Mouse (Mus musculus) cerebellum, adult 2 months (tissue): ENCODE data around the gene Banp.

ENCODE experiments used
- CTCF ChIP-seq: fragments of 200-500 bp; IDR thresholded peaks from 2 replicates; pipeline ENCODE4 v1.5.1; 2011; ENCODE audit warnings: low read depth, mild to moderate bottlenecking, control low read depth, low read length, moderate library complexity, borderline replicate concordance; ENCODE audit not compliant: insufficient read depth
- POLR2A ChIP-seq: fragments of 200-500 bp; IDR thresholded peaks from 2 replicates; pipeline ENCODE4 v1.6.1; 2011; ENCODE audit warnings: low read length, control low read depth, borderline replicate concordance; ENCODE audit not compliant: insufficient read depth

DNA sequence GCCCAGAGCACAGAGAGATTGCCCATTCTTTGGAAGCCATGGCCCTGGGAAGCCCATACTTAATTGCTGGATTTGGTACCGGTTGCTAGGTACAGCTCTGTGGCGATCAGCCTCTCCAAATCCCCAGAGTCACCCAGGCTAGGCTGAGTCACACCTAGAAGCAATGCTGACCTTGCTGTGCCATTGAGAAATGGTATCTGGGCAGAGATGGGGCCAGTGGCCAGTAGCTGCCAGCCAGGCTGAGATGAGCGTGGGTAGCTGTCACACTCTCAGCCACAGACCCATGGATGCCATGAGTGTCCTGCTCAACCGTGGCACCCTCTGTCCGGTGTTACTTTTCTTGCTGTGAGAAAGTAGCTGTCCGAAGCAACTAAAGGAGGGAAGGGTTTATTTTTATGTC is 88.5 kb downstream of the Banp start:
- TF ChIP-seq POLR2A (no peak), CTCF (no peak)
